Mouse (Mus musculus) C2C12 (cell line): ENCODE data around the gene Cdr2l.

Experiments used
- CEBPB ChIP-seq: IDR thresholded peaks from one replicate; pipeline ENCODE4 v1.6.1; 2011; ENCODE audit warnings: low read depth, mild to moderate bottlenecking, control low read depth, moderate library complexity
- CTCF ChIP-seq: IDR thresholded peaks from one replicate; pipeline ENCODE4 v1.5.1; 2011; ENCODE audit not compliant: control insufficient read depth, insufficient read depth, insufficient read length
- FOSL1 ChIP-seq: IDR thresholded peaks from one replicate; pipeline ENCODE4 v1.8.0; 2011; ENCODE audit warnings: mild to moderate bottlenecking, low read length; ENCODE audit not compliant: poor library complexity, insufficient read depth, severe bottlenecking
- MAX ChIP-seq: IDR thresholded peaks from one replicate; pipeline ENCODE4 v1.6.1; 2011; ENCODE audit warnings: mild to moderate bottlenecking, control low read depth
- USF1 ChIP-seq: IDR thresholded peaks from one replicate; pipeline ENCODE4 v1.6.1; 2011; ENCODE audit warnings: low read depth, mild to moderate bottlenecking, control low read depth, moderate library complexity

DNA sequence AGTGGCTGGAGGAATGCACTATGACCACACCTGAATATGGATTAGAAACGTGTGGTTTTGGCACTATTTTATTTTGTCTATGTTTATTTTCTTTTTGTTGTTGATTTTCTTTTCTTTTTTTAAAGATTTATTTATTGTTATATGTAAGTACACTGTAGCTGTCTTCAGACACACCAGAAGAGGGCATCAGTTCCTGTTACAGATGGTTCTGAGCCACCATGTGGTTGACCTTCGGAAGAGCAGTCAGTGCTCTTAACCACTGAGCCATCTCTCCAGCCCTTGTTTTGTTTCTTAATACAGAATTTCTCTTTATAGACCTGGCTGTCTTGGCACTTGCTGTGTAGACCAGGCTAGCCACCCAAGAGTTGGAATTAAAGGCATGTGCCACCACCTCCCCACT lies 9.0 kb upstream of the Cdr2l start:
- TF ChIP-seq CTCF, result no peak
- no peak for TF ChIP-seq MAX
- TF ChIP-seq USF1, result no peak
- no peak for TF ChIP-seq FOSL1
- no peak for TF ChIP-seq CEBPB
